Mouse (Mus musculus): ENCODE results near the gene Olfr1367. TPM values are rescaled to one million over a fixed set of nuclear protein-coding genes. Genes with fewer than 3 reads are reported as not detected.

Olfr1367 gene
- total and polyA plus RNA-seq, 3 experiments = not detected

DNA sequence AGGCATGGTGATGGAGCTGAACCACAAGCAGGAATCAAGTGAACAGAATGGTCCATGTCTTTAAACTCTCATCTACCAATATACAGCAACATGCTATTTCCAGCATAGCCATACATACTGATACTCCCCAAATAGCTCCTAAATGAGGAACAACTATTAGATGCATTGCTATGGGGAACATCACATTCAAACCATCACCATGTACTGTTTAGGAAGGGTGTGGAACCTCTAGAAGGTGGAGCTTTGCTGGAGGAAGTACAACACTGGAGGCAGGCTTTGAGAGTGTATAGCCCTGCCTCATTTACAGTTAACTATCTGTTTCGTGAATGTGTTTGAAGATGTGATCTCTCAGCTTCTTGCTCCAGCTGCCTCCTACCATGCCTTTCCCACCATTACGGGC lies 31.1 kb downstream of the Olfr1367 start:
- Histone ChIP-seq H3K4me1 (ENCODE audit: control insufficient read depth in 1 of 2, insufficient read depth in 2 of 2) (peaks cover 0 to 12% of the 10 kb centered on the region in 2 experiments; a peak in 2 of 4 replicates), H3K9me3 (replicated peaks; ENCODE audit: low read length) (no peaks in the 10 kb centered on the region), H3K27ac (ENCODE audit: insufficient read depth, low read depth) (no peak overlapping the region), H3K4me2 (ENCODE audit: insufficient read depth, low read depth, poor library complexity, severe bottlenecking) (no peak overlapping the region), H3K27me3 (replicated peaks) (no peaks in the 10 kb centered on the region), H3K36me3 (replicated peaks in 1 of 2; ENCODE audit: control insufficient read depth in 1 of 2, insufficient read depth in 1 of 2, low read length in 1 of 2) (no peaks in the 10 kb centered on the region), H3K79me2 (replicated peaks; ENCODE audit: control insufficient read depth, extremely low read depth, insufficient read depth, poor library complexity, severe bottlenecking) (no peaks in the 10 kb centered on the region), H3K4me3 (replicated peaks in 1 of 3; ENCODE audit: low read depth in 2 of 3, low read length in 2 of 3, poor library complexity in 1 of 3) (no peak overlapping the region), H3K9ac (ENCODE audit: insufficient read depth, low read depth) (no peak overlapping the region)
- in situ Hi-C loops (cut with MboI; ENCODE audit: low pct_ligation_motif_present, low pct_unique_long_range_greater_than_20kb, low sequenced_read_pairs) (loop anchor here (25.0 kb wide), 1 partner anchor 335 kb away; the partner anchor contains the start of genes Hist1h2ai, Hist1h2bl, Hist1h2bm and Hist1h3h), dilution Hi-C loops (cut with MboI; ENCODE audit: extremely low pct_ligation_motif_present, extremely low pct_unique_long_range_greater_than_20kb, low sequenced_read_pairs) (no loop called here)
- DNase-seq (ENCODE audit: extremely low read depth) = no peak
- no peak for TF ChIP-seq ELF1 (IDR thresholded peaks at IDR 0.05; ENCODE audit: low read depth, low read length)
- TF ChIP-seq ZC3H11A (IDR thresholded peaks at IDR 0.05; ENCODE audit: low read depth, low read length) = no peak
- TF ChIP-seq E2F4 (IDR thresholded peaks at IDR 0.05; ENCODE audit: insufficient replicate concordance, low read depth, low read length) = no peak
- TF ChIP-seq POLR2AphosphoS2 (IDR thresholded peaks at IDR 0.05; ENCODE audit: low read depth, low read length) = no peak
- TF ChIP-seq HCFC1 (IDR thresholded peaks at IDR 0.05; ENCODE audit: low read depth, low read length) = no peak
- TF ChIP-seq ZKSCAN1 (IDR thresholded peaks at IDR 0.05; ENCODE audit: borderline replicate concordance, low read depth, low read length) = no peak
- TF ChIP-seq JUND (conservative IDR thresholded peaks at IDR 0.05; ENCODE audit: low read depth, low read length) = no peak
- TF ChIP-seq ZMIZ1 (IDR thresholded peaks at IDR 0.05; ENCODE audit: low read depth, low read length) = no peak
- TF ChIP-seq SIN3A (IDR thresholded peaks at IDR 0.05; ENCODE audit: low read length) = no peak
- TF ChIP-seq MEF2A (IDR thresholded peaks at IDR 0.05; ENCODE audit: borderline replicate concordance, low read depth, low read length) = no peak
- TF ChIP-seq BHLHE40 (IDR thresholded peaks at IDR 0.05; ENCODE audit: low read depth, low read length) = no peak
- no peak for TF ChIP-seq ZNF384 (IDR thresholded peaks at IDR 0.05; ENCODE audit: low read depth, low read length)
- no peak for TF ChIP-seq IRF4 (IDR thresholded peaks at IDR 0.05; ENCODE audit: low read depth, low read length)
- no peak for TF ChIP-seq CHD2 (IDR thresholded peaks at IDR 0.05; ENCODE audit: low read length)
- TF ChIP-seq USF1 (IDR thresholded peaks at IDR 0.05; ENCODE audit: low read depth, low read length) = no peak
- TF ChIP-seq RAD21 (IDR thresholded peaks at IDR 0.05; ENCODE audit: low read depth, low read length) = no peak

DNA sequence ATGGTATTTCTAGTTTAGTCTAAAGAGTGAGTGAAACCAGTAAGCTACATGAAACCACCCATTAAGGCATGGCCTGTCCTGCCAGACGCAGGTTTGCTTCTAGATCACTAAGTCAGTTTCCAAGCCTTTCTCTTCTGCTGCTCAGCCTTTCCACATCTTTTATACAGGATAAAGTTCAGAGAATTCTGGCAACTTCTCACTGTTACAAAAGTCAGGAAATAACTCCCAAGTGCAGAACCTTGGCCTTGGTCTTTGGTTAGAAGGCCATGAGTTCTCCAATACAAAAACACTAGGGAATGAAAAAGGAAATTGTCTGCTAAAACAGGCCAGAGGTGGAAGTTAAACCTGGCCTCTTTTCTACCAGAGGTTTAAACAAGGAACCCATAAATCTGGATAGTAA lies 48.5 kb downstream of the Olfr1367 start:
- dilution Hi-C loops (cut with MboI; ENCODE audit: extremely low pct_ligation_motif_present, extremely low pct_unique_long_range_greater_than_20kb, low sequenced_read_pairs) (no loop called here), in situ Hi-C loops (cut with MboI; ENCODE audit: low pct_ligation_motif_present, low pct_unique_long_range_greater_than_20kb, low sequenced_read_pairs) (loop anchor here (25.0 kb wide), 1 partner anchor 317 kb away; the partner anchor contains the start of genes Hist1h2ai, Hist1h2bl, Hist1h2bm and Hist1h3h)
- Histone ChIP-seq H3K4me2 (ENCODE audit: insufficient read depth, low read depth, poor library complexity, severe bottlenecking) (no peak overlapping the region), H3K79me2 (replicated peaks; ENCODE audit: control insufficient read depth, extremely low read depth, insufficient read depth, poor library complexity, severe bottlenecking) (0 out of 2 replicates have a peak, but pooled peaks cover 2% of the 10 kb centered on the region), H3K9me3 (replicated peaks; ENCODE audit: low read length) (no peaks in the 10 kb centered on the region), H3K36me3 (replicated peaks in 1 of 2; ENCODE audit: control insufficient read depth in 1 of 2, insufficient read depth in 1 of 2, low read length in 1 of 2) (peaks cover 63 to 89% of the 10 kb centered on the region in 2 experiments), H3K27me3 (replicated peaks) (no peaks in the 10 kb centered on the region), H3K4me1 (ENCODE audit: control insufficient read depth in 1 of 2, insufficient read depth in 2 of 2) (peaks cover 0 to 30% of the 10 kb centered on the region in 2 experiments; a peak in 2 of 4 replicates), H3K4me3 (replicated peaks in 1 of 3; ENCODE audit: low read depth in 2 of 3, low read length in 2 of 3, poor library complexity in 1 of 3) (no peak overlapping the region), H3K9ac (ENCODE audit: insufficient read depth, low read depth) (no peak overlapping the region), H3K27ac (ENCODE audit: insufficient read depth, low read depth) (no peak overlapping the region)
- no peak for TF ChIP-seq UBTF (IDR thresholded peaks at IDR 0.05; ENCODE audit: low read depth, low read length)
- DNase-seq (ENCODE audit: extremely low read depth) = no peak

All from CH12.LX (cell line).